Mouse (Mus musculus): ENCODE measurements around the gene Gm49336.

GRCm38 (mm10) chr14:60188201-60188825 is 63.0 kb downstream of the Gm49336 start:
- TF ChIP-seq CTCF (IDR thresholded peaks at IDR 0.05; ENCODE audit: low read depth): no peak
- TF ChIP-seq EP300 (IDR thresholded peaks at IDR 0.05; ENCODE audit: low read depth): no peak
